Mouse (Mus musculus): ENCODE data around the gene Shoc2. TPM values are rescaled to one million over a fixed set of nuclear protein-coding genes. Genes with fewer than 3 reads are reported as not detected.

Gene Shoc2
- polyA plus RNA-seq, 1 experiment from 2014 or later: 48.6 TPM

DNA sequence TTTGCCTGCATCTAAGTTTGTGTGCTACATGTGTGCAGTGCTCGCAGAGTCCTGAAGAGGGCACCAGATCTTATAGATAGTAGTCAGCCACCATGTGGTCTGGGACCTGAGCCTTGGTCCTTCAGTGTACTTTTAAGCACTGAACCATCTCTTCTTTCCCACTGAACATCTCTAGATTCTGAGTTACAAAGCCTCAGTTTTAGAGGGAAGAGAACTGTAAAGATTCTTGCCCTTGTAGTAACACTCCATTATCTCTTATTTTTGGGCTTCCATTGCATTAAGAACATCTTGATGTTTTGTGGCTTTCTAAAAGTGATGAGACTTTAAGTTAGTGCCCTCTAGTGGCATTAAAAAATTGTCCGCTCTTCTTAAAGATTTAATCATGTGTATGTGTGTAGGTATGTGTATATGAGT, 18.8 kb upstream of the Shoc2 start:
- no peak overlapping the region for H3K9ac ChIP-seq (ENCODE audit: low read depth, low read length)
- no peak for DNase-seq (ENCODE audit: low spot score)
- peaks cover 19% of the 10 kb centered on the region for H3K36me3 ChIP-seq (ENCODE audit: control insufficient read depth, insufficient read depth, low read length)
- no peak overlapping the region for H3K4me3 ChIP-seq (ENCODE audit: low read depth, low read length)
- no peak for ATAC-seq (replicated peaks; ENCODE audit: low FRiP score)
- no peak overlapping the region for H3K4me2 ChIP-seq
- H3K27me3 ChIP-seq (replicated peaks; ENCODE audit: control insufficient read depth, insufficient read depth, low read length): no peaks in the 10 kb centered on the region
- 78% methylated on average over 2 of the region's 2 CpGs for WGBS
- no peaks in the 10 kb centered on the region for H3K4me1 ChIP-seq (replicated peaks; ENCODE audit: control insufficient read depth, insufficient read depth, low read length)
- no peak overlapping the region for H3K27ac ChIP-seq (ENCODE audit: low read depth, low read length)
- H3K9me3 ChIP-seq (ENCODE audit: control insufficient read depth, low read length): no peaks in the 10 kb centered on the region

GRCm38 (mm10) chr19:53926705-53927104, 17.4 kb upstream of the Shoc2 start:
- no peaks in the 10 kb centered on the region for H3K4me1 ChIP-seq (replicated peaks; ENCODE audit: control insufficient read depth, insufficient read depth, low read length)
- no peak overlapping the region for H3K4me2 ChIP-seq
- no peak for DNase-seq (ENCODE audit: low spot score)
- H3K9me3 ChIP-seq (ENCODE audit: control insufficient read depth, low read length): no peaks in the 10 kb centered on the region
- peaks cover 22% of the 10 kb centered on the region for H3K36me3 ChIP-seq (ENCODE audit: control insufficient read depth, insufficient read depth, low read length)
- no peaks in the 10 kb centered on the region for H3K27me3 ChIP-seq (replicated peaks; ENCODE audit: control insufficient read depth, insufficient read depth, low read length)
- no peak overlapping the region for H3K9ac ChIP-seq (ENCODE audit: low read depth, low read length)
- no peak overlapping the region for H3K4me3 ChIP-seq (ENCODE audit: low read depth, low read length)
- no peak overlapping the region for H3K27ac ChIP-seq (ENCODE audit: low read depth, low read length)
- 73% methylated on average over 1 of the region's 1 CpGs for WGBS
- ATAC-seq (replicated peaks; ENCODE audit: low FRiP score): no peak

- Histone ChIP-seq H3K27me3 (replicated peaks; ENCODE audit: control insufficient read depth, insufficient read depth, low read length) (no peaks in the 10 kb centered on the region), H3K36me3 (ENCODE audit: control insufficient read depth, insufficient read depth, low read length) (peaks cover 13% of the 10 kb centered on the region), H3K27ac (ENCODE audit: low read depth, low read length) (no peak overlapping the region), H3K9me3 (ENCODE audit: control insufficient read depth, low read length) (no peaks in the 10 kb centered on the region), H3K4me2 (no peak overlapping the region), H3K9ac (ENCODE audit: low read depth, low read length) (no peak overlapping the region), H3K4me1 (replicated peaks; ENCODE audit: control insufficient read depth, insufficient read depth, low read length) (no peaks in the 10 kb centered on the region), H3K4me3 (ENCODE audit: low read depth, low read length) (no peak overlapping the region)
- 49% methylated on average over 3 of the region's 3 CpGs for WGBS
- ATAC-seq (replicated peaks; ENCODE audit: low FRiP score): no peak
- no peak for DNase-seq (ENCODE audit: low spot score)
Measured at GRCm38 (mm10) chr19:53929218-53929617, 14.9 kb upstream of the Shoc2 start.

GRCm38 (mm10) chr19:53933050-53933449, 11.1 kb upstream of the Shoc2 start:
- Histone ChIP-seq H3K4me3 (ENCODE audit: low read depth, low read length) (no peak overlapping the region), H3K9ac (ENCODE audit: low read depth, low read length) (no peak overlapping the region), H3K27me3 (replicated peaks; ENCODE audit: control insufficient read depth, insufficient read depth, low read length) (no peaks in the 10 kb centered on the region), H3K4me1 (replicated peaks; ENCODE audit: control insufficient read depth, insufficient read depth, low read length) (no peaks in the 10 kb centered on the region), H3K27ac (ENCODE audit: low read depth, low read length) (no peak overlapping the region; the same call in 1 of the 2 replicates), H3K36me3 (ENCODE audit: control insufficient read depth, insufficient read depth, low read length) (peaks cover 6% of the 10 kb centered on the region), H3K4me2 (no peak overlapping the region), H3K9me3 (ENCODE audit: control insufficient read depth, low read length) (no peaks in the 10 kb centered on the region)
- DNase-seq (ENCODE audit: low spot score): no peak
- ATAC-seq (replicated peaks; ENCODE audit: low FRiP score): no peak

GRCm38 (mm10) chr19:53934046-53934445, 10.1 kb upstream of the Shoc2 start:
- Histone ChIP-seq H3K4me2 (no peak overlapping the region), H3K9ac (ENCODE audit: low read depth, low read length) (no peak overlapping the region), H3K36me3 (ENCODE audit: control insufficient read depth, insufficient read depth, low read length) (peaks cover 7% of the 10 kb centered on the region; the same call in 1 of the 2 replicates), H3K9me3 (ENCODE audit: control insufficient read depth, low read length) (no peaks in the 10 kb centered on the region), H3K4me3 (ENCODE audit: low read depth, low read length) (no peak overlapping the region), H3K27ac (ENCODE audit: low read depth, low read length) (no peak overlapping the region), H3K4me1 (replicated peaks; ENCODE audit: control insufficient read depth, insufficient read depth, low read length) (no peaks in the 10 kb centered on the region), H3K27me3 (replicated peaks; ENCODE audit: control insufficient read depth, insufficient read depth, low read length) (no peaks in the 10 kb centered on the region)
- no peak for ATAC-seq (replicated peaks; ENCODE audit: low FRiP score)
- no peak for DNase-seq (ENCODE audit: low spot score)

- H3K36me3 ChIP-seq (ENCODE audit: control insufficient read depth, insufficient read depth, low read length): peaks cover 4% of the 10 kb centered on the region; the same call in 1 of the 2 replicates
- no peaks in the 10 kb centered on the region for H3K9me3 ChIP-seq (ENCODE audit: control insufficient read depth, low read length)
- H3K27me3 ChIP-seq (replicated peaks; ENCODE audit: control insufficient read depth, insufficient read depth, low read length): no peaks in the 10 kb centered on the region
- H3K4me1 ChIP-seq (replicated peaks; ENCODE audit: control insufficient read depth, insufficient read depth, low read length): peaks cover 18% of the 10 kb centered on the region
- no peak overlapping the region for H3K4me2 ChIP-seq
- no peak for DNase-seq (ENCODE audit: low spot score)
- peak overlapping the region; percentile 28 for H3K27ac ChIP-seq (ENCODE audit: low read depth, low read length)
- WGBS: 67% methylated on average over 4 of the region's 4 CpGs
- H3K4me3 ChIP-seq (ENCODE audit: low read depth, low read length): no peak overlapping the region
- no peak for ATAC-seq (replicated peaks; ENCODE audit: low FRiP score)
- H3K9ac ChIP-seq (ENCODE audit: low read depth, low read length): no peak overlapping the region
Measured at GRCm38 (mm10) chr19:53939467-53939866, 4.6 kb upstream of the Shoc2 start.

GRCm38 (mm10) chr19:53941139-53941538, 3.0 kb upstream of the Shoc2 start:
- DNase-seq (ENCODE audit: low spot score) (no peak), ATAC-seq (replicated peaks; ENCODE audit: low FRiP score) (0 out of 2 replicates have a peak, but pooled peaks have one; percentile 3)
- Histone ChIP-seq H3K9me3 (ENCODE audit: control insufficient read depth, low read length) (no peaks in the 10 kb centered on the region), H3K9ac (ENCODE audit: low read depth, low read length) (no peak overlapping the region), H3K36me3 (ENCODE audit: control insufficient read depth, insufficient read depth, low read length) (peaks cover 4% of the 10 kb centered on the region; the same call in 1 of the 2 replicates), H3K4me1 (replicated peaks; ENCODE audit: control insufficient read depth, insufficient read depth, low read length) (peaks cover 20% of the 10 kb centered on the region), H3K4me2 (peak overlapping the region; percentile 19; the same call in 1 of the 2 replicates), H3K27ac (ENCODE audit: low read depth, low read length) (peak overlapping the region; percentile 50), H3K27me3 (replicated peaks; ENCODE audit: control insufficient read depth, insufficient read depth, low read length) (no peaks in the 10 kb centered on the region), H3K4me3 (ENCODE audit: low read depth, low read length) (no peak overlapping the region)
- WGBS: 49% methylated on average over 4 of the region's 4 CpGs

- H3K9me3 ChIP-seq (ENCODE audit: control insufficient read depth, low read length): no peaks in the 10 kb centered on the region
- H3K4me3 ChIP-seq (ENCODE audit: low read depth, low read length): no peak overlapping the region
- H3K4me1 ChIP-seq (replicated peaks; ENCODE audit: control insufficient read depth, insufficient read depth, low read length): peaks cover 20% of the 10 kb centered on the region
- no peak overlapping the region for H3K27ac ChIP-seq (ENCODE audit: low read depth, low read length)
- WGBS: 92% methylated on average over 2 of the region's 2 CpGs
- DNase-seq (ENCODE audit: low spot score) (no peak), ATAC-seq (replicated peaks; ENCODE audit: low FRiP score) (no peak)
- no peak overlapping the region for H3K9ac ChIP-seq (ENCODE audit: low read depth, low read length)
- H3K36me3 ChIP-seq (ENCODE audit: control insufficient read depth, insufficient read depth, low read length): peaks cover 4% of the 10 kb centered on the region; the same call in 1 of the 2 replicates
- peak overlapping the region; percentile 63 for H3K4me2 ChIP-seq
- H3K27me3 ChIP-seq (replicated peaks; ENCODE audit: control insufficient read depth, insufficient read depth, low read length): no peaks in the 10 kb centered on the region
Measured at GRCm38 (mm10) chr19:53942342-53942741, 1.8 kb upstream of the Shoc2 start.

DNA sequence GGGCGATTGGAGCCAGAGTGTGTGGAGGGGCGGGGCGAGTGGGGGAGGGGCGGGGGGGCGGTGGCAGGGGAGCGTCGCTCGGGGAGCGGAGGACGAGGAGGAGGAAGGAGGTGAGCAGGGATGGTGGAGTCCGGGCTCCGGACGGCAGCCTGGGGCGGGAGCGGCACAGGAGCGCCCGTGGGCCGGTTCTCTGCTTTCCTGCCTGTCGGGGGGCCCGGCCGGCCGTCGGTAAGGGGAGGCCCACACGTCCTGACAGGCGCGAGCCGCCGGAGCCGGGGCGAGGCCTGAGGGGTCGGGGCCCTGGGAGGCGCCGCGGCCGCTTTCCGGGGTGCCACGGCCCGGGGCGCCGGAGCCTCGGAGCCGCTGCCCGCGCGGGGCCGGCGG, 672 bp downstream of the Shoc2 start:
- peaks cover 21% of the 10 kb centered on the region for H3K4me1 ChIP-seq (replicated peaks; ENCODE audit: control insufficient read depth, insufficient read depth, low read length)
- ATAC-seq (replicated peaks; ENCODE audit: low FRiP score) (peak; percentile 38), DNase-seq (ENCODE audit: low spot score) (no peak)
- peak overlapping the region; percentile 98 for H3K4me3 ChIP-seq (ENCODE audit: low read depth, low read length)
- H3K9me3 ChIP-seq (ENCODE audit: control insufficient read depth, low read length): no peaks in the 10 kb centered on the region
- H3K9ac ChIP-seq (ENCODE audit: low read depth, low read length): peak overlapping the region; percentile 92
- H3K27me3 ChIP-seq (replicated peaks; ENCODE audit: control insufficient read depth, insufficient read depth, low read length): no peaks in the 10 kb centered on the region
- H3K27ac ChIP-seq (ENCODE audit: low read depth, low read length): peak overlapping the region; percentile 96
- no peaks in the 10 kb centered on the region for H3K36me3 ChIP-seq (ENCODE audit: control insufficient read depth, insufficient read depth, low read length)
- H3K4me2 ChIP-seq: peak overlapping the region; percentile 80
- under 1% methylated on average over 43 of the region's 47 CpGs for WGBS

Measured in liver, embryonic 11.5 days (tissue).